Mouse (Mus musculus) testis, adult 2 months (tissue): ENCODE results near the gene Ncor2. TPM values are rescaled to one million over a fixed set of nuclear protein-coding genes. Genes with fewer than 3 reads are reported as not detected.

Experiments
- H3K27ac ChIP-seq: fragments of 200-500 bp; 2 replicates; pipeline ENCODE4 v1.5.1; 2012; ENCODE audit warnings: low read depth, low read length; ENCODE audit not compliant: control insufficient read depth, insufficient read depth
- H3K27me3 ChIP-seq: fragments of 200-500 bp; 2 replicates; pipeline ENCODE4 v1.6.1; 2012; ENCODE audit warnings: mild to moderate bottlenecking, low read length, moderate library complexity; ENCODE audit not compliant: control insufficient read depth, insufficient read depth
- H3K36me3 ChIP-seq: fragments of 200-500 bp; 2 replicates; pipeline ENCODE4 v1.6.1; 2012; ENCODE audit warnings: mild to moderate bottlenecking, low read length; ENCODE audit not compliant: control insufficient read depth, insufficient read depth
- H3K4me1 ChIP-seq: fragments of 200-500 bp; 2 replicates; pipeline ENCODE4 v1.6.1; 2012; ENCODE audit warnings: low read length; ENCODE audit not compliant: control insufficient read depth, insufficient read depth
- H3K4me3 ChIP-seq: fragments of 200-500 bp; 2 replicates; pipeline ENCODE4 v1.5.1; 2012; ENCODE audit warnings: low read depth, mild to moderate bottlenecking, low read length, moderate library complexity, mixed read lengths; ENCODE audit not compliant: control insufficient read depth
- CTCF ChIP-seq: fragments of 200-500 bp; IDR thresholded peaks from 2 replicates; pipeline ENCODE4 v1.5.1; 2012; ENCODE audit warnings: low read depth, mild to moderate bottlenecking, inconsistent platforms, low read length, moderate library complexity; ENCODE audit not compliant: control insufficient read depth, insufficient read depth, insufficient replicate concordance
- POLR2A ChIP-seq: fragments of 200-500 bp; IDR thresholded peaks from 2 replicates; pipeline ENCODE4 v1.6.1; 2012; ENCODE audit warnings: low read depth, mild to moderate bottlenecking, inconsistent platforms, low read length, moderate library complexity; ENCODE audit not compliant: control insufficient read depth
- polyA plus RNA-seq: library from polyadenylated mRNA; depleted of rRNA; stranded (reverse); fragments of >200 nt; gene quantifications from 2 replicates; pipeline ENCODE4 v1.2.3, GENCODE M21; 2012

The Ncor2 gene
- polyA plus RNA-seq, 1 experiment, result 28.0 TPM

- Histone ChIP-seq H3K4me3 (no peak overlapping the region), H3K27ac (peak overlapping the region; percentile 14; the same call in 1 of the 2 replicates), H3K4me1 (no peaks in the 10 kb centered on the region; the same call in 1 of the 2 replicates), H3K36me3 (no peaks in the 10 kb centered on the region), H3K27me3 (no peaks in the 10 kb centered on the region)
- no peak for TF ChIP-seq CTCF
- no peak for TF ChIP-seq POLR2A
Measured at GRCm38 (mm10) chr5:125074571-125075171, 104.3 kb downstream of the Ncor2 start.

GRCm38 (mm10) chr5:125073896-125074295 lies 105.1 kb downstream of the Ncor2 start:
- H3K4me1 ChIP-seq, result no peaks in the 10 kb centered on the region; the same call in 1 of the 2 replicates
- H3K27ac ChIP-seq, result peak overlapping the region; percentile 14; the same call in 1 of the 2 replicates
- no peaks in the 10 kb centered on the region for H3K36me3 ChIP-seq
- no peak overlapping the region for H3K4me3 ChIP-seq
- H3K27me3 ChIP-seq, result no peaks in the 10 kb centered on the region
- no peak for TF ChIP-seq CTCF

GRCm38 (mm10) chr5:125073335-125073734 lies 105.7 kb downstream of the Ncor2 start:
- no peak overlapping the region for H3K4me3 ChIP-seq
- no peaks in the 10 kb centered on the region for H3K36me3 ChIP-seq
- no peaks in the 10 kb centered on the region for H3K27me3 ChIP-seq
- H3K27ac ChIP-seq, result no peak overlapping the region
- H3K4me1 ChIP-seq, result no peaks in the 10 kb centered on the region; the same call in 1 of the 2 replicates
- no peak for TF ChIP-seq POLR2A
- TF ChIP-seq CTCF, result no peak

- Histone ChIP-seq H3K27me3 (no peaks in the 10 kb centered on the region), H3K4me3 (no peak overlapping the region), H3K4me1 (peaks cover 3% of the 10 kb centered on the region), H3K27ac (no peak overlapping the region), H3K36me3 (no peaks in the 10 kb centered on the region)
- no peak for TF ChIP-seq POLR2A
Measured at GRCm38 (mm10) chr5:125072425-125072824, 106.6 kb downstream of the Ncor2 start.

GRCm38 (mm10) chr5:125071919-125072318 lies 107.1 kb downstream of the Ncor2 start:
- H3K27me3 ChIP-seq, result no peaks in the 10 kb centered on the region
- TF ChIP-seq POLR2A, result no peak
- no peak for TF ChIP-seq CTCF
- peaks cover 7% of the 10 kb centered on the region for H3K4me1 ChIP-seq
- no peak overlapping the region for H3K27ac ChIP-seq
- H3K4me3 ChIP-seq, result no peak overlapping the region
- no peaks in the 10 kb centered on the region for H3K36me3 ChIP-seq

GRCm38 (mm10) chr5:125070399-125070798 lies 108.6 kb downstream of the Ncor2 start:
- Histone ChIP-seq H3K36me3 (no peaks in the 10 kb centered on the region), H3K27ac (no peak overlapping the region), H3K27me3 (no peaks in the 10 kb centered on the region), H3K4me1 (peaks cover 9% of the 10 kb centered on the region), H3K4me3 (no peak overlapping the region)
- TF ChIP-seq POLR2A (no peak), CTCF (no peak)

- Histone ChIP-seq H3K27me3 (no peaks in the 10 kb centered on the region), H3K36me3 (no peaks in the 10 kb centered on the region), H3K4me3 (no peak overlapping the region), H3K4me1 (peaks cover 9% of the 10 kb centered on the region), H3K27ac (no peak overlapping the region)
- no peak for TF ChIP-seq CTCF
- no peak for TF ChIP-seq POLR2A
Measured at GRCm38 (mm10) chr5:125069916-125070315, 109.1 kb downstream of the Ncor2 start.

- no peak for TF ChIP-seq POLR2A
- no peak for TF ChIP-seq CTCF
- Histone ChIP-seq H3K4me3 (no peak overlapping the region), H3K36me3 (no peaks in the 10 kb centered on the region), H3K4me1 (peaks cover 9% of the 10 kb centered on the region), H3K27ac (no peak overlapping the region), H3K27me3 (no peaks in the 10 kb centered on the region)
Measured at GRCm38 (mm10) chr5:125069426-125069825, 109.6 kb downstream of the Ncor2 start.
